Mouse (Mus musculus) urinary bladder, postnatal 25 days (tissue): ENCODE measurements at regions not wholly inside any gene's neighbourhood (a gene's known extent, or its start where the extent isn't known, plus 50 kb on each side); places are given as distances from the start of the nearest gene placed in this dataset.

Source experiments
- DNase-seq: peaks from one replicate; pipeline ENCODE4 v3.0.0; 2022; ENCODE audit warnings: low spot score

GRCm38 (mm10) chr6:33117877-33118276 lies 57.8 kb upstream of the Chchd3 start:
- no peak for DNase-seq

- no peak for DNase-seq
Observed at GRCm38 (mm10) chr6:33120581-33120980, 60.5 kb upstream of the Chchd3 start.

- DNase-seq: peak; percentile 74
Observed at GRCm38 (mm10) chr6:33126574-33126973, 66.5 kb upstream of the Chchd3 start.

- DNase-seq: no peak
Observed at GRCm38 (mm10) chr6:33136906-33137305, 76.8 kb upstream of the Chchd3 start.

- DNase-seq: no peak
Observed at GRCm38 (mm10) chr6:33137823-33138222, 77.8 kb upstream of the Chchd3 start.

- DNase-seq: no peak
Observed at GRCm38 (mm10) chr6:33166479-33166878, 82.4 kb upstream of the Exoc4 start.

- no peak for DNase-seq
Observed at GRCm38 (mm10) chr6:33173606-33174005, 75.3 kb upstream of the Exoc4 start.

- no peak for DNase-seq
Observed at GRCm38 (mm10) chr6:33174616-33175015, 74.3 kb upstream of the Exoc4 start.

GRCm38 (mm10) chr6:33189521-33190246 lies 59.2 kb upstream of the Exoc4 start:
- DNase-seq: no peak

- no peak for DNase-seq
Observed at GRCm38 (mm10) chr6:33193823-33194222, 55.1 kb upstream of the Exoc4 start.
